Mouse (Mus musculus) neural tube, embryonic 11.5 days (tissue): Measurements from ENCODE around the gene Gm14698. TPM values are rescaled to one million over a fixed set of nuclear protein-coding genes. Genes with fewer than 3 reads are reported as not detected.
"Not testable (repeated sequence)": the region's sequence is repeated elsewhere in the genome, so short reads cannot be mapped to it uniquely, and the experiment has no call there.

Experiments
- ATAC-seq: fragments of 200-750 bp; cut with Nextera tagmentation; 2 replicates; pipeline ENCODE4 v1.8.0; 2017; ENCODE audit warnings: moderate number of reproducible peaks, mild to moderate bottlenecking, moderate TSS enrichment, moderate library complexity; ENCODE audit not compliant: insufficient read depth, low FRiP score, low TSS enrichment
- DNase-seq: peaks from one replicate; pipeline ENCODE4 v3.0.0-alpha.2; 2015; ENCODE audit warnings: low spot score
- H3K27ac ChIP-seq: fragments of 300-500 bp; sonication (generic); 2 replicates; pipeline ENCODE4 v1.5.1; 2014; ENCODE audit warnings: low read depth, mild to moderate bottlenecking, low read length
- H3K27me3 ChIP-seq: fragments of 300-500 bp; sonication (generic); 2 replicates; pipeline ENCODE4 v1.6.1; 2014; ENCODE audit warnings: mild to moderate bottlenecking, low read length, mixed read lengths; ENCODE audit not compliant: control insufficient read depth, insufficient read depth
- H3K36me3 ChIP-seq: fragments of 300-500 bp; sonication (generic); 2 replicates; pipeline ENCODE4 v1.6.1; 2014; ENCODE audit warnings: mild to moderate bottlenecking, low read length, moderate library complexity, mixed read lengths; ENCODE audit not compliant: control insufficient read depth, insufficient read depth
- H3K4me1 ChIP-seq: fragments of 300-500 bp; sonication (generic); 2 replicates; pipeline ENCODE4 v1.6.1; 2014; ENCODE audit warnings: low read length, mixed read lengths; ENCODE audit not compliant: control insufficient read depth, insufficient read depth
- H3K4me2 ChIP-seq: fragments of 300-500 bp; sonication (generic); 2 replicates; pipeline ENCODE4 v1.6.1; 2014; ENCODE audit warnings: low read depth, mild to moderate bottlenecking, moderate library complexity
- H3K4me3 ChIP-seq: fragments of 300-500 bp; sonication (generic); 2 replicates; pipeline ENCODE4 v1.5.1; 2014; ENCODE audit warnings: low read depth, low read length
- H3K9ac ChIP-seq: fragments of 300-500 bp; sonication (generic); 2 replicates; pipeline ENCODE4 v1.6.1; 2014; ENCODE audit warnings: mild to moderate bottlenecking, low read length
- H3K9me3 ChIP-seq: fragments of 300-500 bp; sonication (generic); 2 replicates; pipeline ENCODE4 v1.6.1; 2016; ENCODE audit warnings: low read length; ENCODE audit not compliant: control insufficient read depth
- WGBS: fragments of 180-500 bp; shearing (Covaris S2); extraction: QIAGEN DNeasy Blood & Tissue Kit; methylation state at CpG from one replicate; pipeline ENCODE4 v1.1.7; 2014; 5-methylcytosine and 5-hydroxymethylcytosine counted together
- polyA plus RNA-seq: library from polyadenylated mRNA; unstranded; fragments of >200 nt; fragmentation: Nextera tagmentation; extraction: Ambion mirVana; gene quantifications from 2 replicates; pipeline ENCODE4 v1.2.1, GENCODE M21; 2014

Gm14698 gene
- polyA plus RNA-seq: 2.5 and 4.0 TPM in 2 replicates

GRCm38 (mm10) chrX:68821059-68821458 is at the start of gene Gm14698:
TSS of gene Gm14698 (plus strand) at chrX:68821093.
- Histone ChIP-seq H3K4me2 (peak within 1 kb of the TSS; percentile 22; the same call in 1 of the 2 replicates), H3K4me3 (peak within 1 kb of the TSS; percentile 15; the same call in 1 of the 2 replicates)
- H3K9me3 ChIP-seq, H3K27me3 ChIP-seq, H3K36me3 ChIP-seq, H3K4me1 ChIP-seq, H3K9ac ChIP-seq, H3K27ac ChIP-seq: not testable (repeated sequence)
- peak; percentile 87 for ATAC-seq
- DNase-seq: peak; percentile 13
- 11% methylated on average over 16 of the region's 36 CpGs for WGBS

GRCm38 (mm10) chrX:68820449-68820848 is 444 bp upstream of the Gm14698 start:
- DNase-seq, ATAC-seq: not testable (repeated sequence)

GRCm38 (mm10) chrX:68839548-68840444 is 18.9 kb downstream of the Gm14698 start:
- Histone ChIP-seq H3K36me3 (no peaks in the 10 kb centered on the region), H3K4me3 (no peak overlapping the region), H3K27me3 (no peaks in the 10 kb centered on the region), H3K9ac (no peak overlapping the region), H3K4me1 (no peaks in the 10 kb centered on the region), H3K27ac (no peak overlapping the region), H3K9me3 (no peaks in the 10 kb centered on the region), H3K4me2 (no peak overlapping the region)
- 30% methylated on average over 5 of the region's 5 CpGs for WGBS
- 0 out of 2 replicates have a peak, but pooled peaks have one; percentile 45 for ATAC-seq
- DNase-seq: peak; percentile 10

More at GRCm38 (mm10) chrX:68820449-68820848, 444 bp upstream of the Gm14698 start:
- 35% methylated on average over 2 of the region's 2 CpGs for WGBS
- not testable (repeated sequence) for H3K36me3 ChIP-seq, H3K4me1 ChIP-seq, H3K9ac ChIP-seq, H3K9me3 ChIP-seq, H3K27me3 ChIP-seq, H3K4me2 ChIP-seq, H3K27ac ChIP-seq, H3K4me3 ChIP-seq

- 38% methylated on average over 2 of the region's 2 CpGs for WGBS
- Histone ChIP-seq H3K4me3 (no peak overlapping the region), H3K27me3 (no peaks in the 10 kb centered on the region), H3K4me1 (no peaks in the 10 kb centered on the region), H3K27ac (no peak overlapping the region), H3K9ac (no peak overlapping the region), H3K36me3 (no peaks in the 10 kb centered on the region), H3K4me2 (no peak overlapping the region), H3K9me3 (no peaks in the 10 kb centered on the region)
- ATAC-seq (no peak), DNase-seq (no peak)
Measured at GRCm38 (mm10) chrX:68865145-68865544, 44.3 kb downstream of the Gm14698 start.

Other genes starting within 250 kb of the Gm14698 start
- 67.3 and 68.5 TPM in 2 replicates for gene Fmr1, start 142.6 kb upstream of the Gm14698 start, polyA plus RNA-seq
- not detected in 2 replicates for gene Fmr1nb, start 59.3 kb upstream of the Gm14698 start, polyA plus RNA-seq
- gene Gm6812, start 72.0 kb downstream of the Gm14698 start, polyA plus RNA-seq: not detected in 2 replicates